Mouse (Mus musculus): ENCODE measurements around the gene Coil. TPM values are rescaled to one million over a fixed set of nuclear protein-coding genes. Genes with fewer than 3 reads are reported as not detected.

Gene Coil
- 14.4 and 14.5 TPM in 2 replicates for polyA plus RNA-seq (2015; fragmentation: Nextera tagmentation; extraction: Ambion mirVana)

DNA sequence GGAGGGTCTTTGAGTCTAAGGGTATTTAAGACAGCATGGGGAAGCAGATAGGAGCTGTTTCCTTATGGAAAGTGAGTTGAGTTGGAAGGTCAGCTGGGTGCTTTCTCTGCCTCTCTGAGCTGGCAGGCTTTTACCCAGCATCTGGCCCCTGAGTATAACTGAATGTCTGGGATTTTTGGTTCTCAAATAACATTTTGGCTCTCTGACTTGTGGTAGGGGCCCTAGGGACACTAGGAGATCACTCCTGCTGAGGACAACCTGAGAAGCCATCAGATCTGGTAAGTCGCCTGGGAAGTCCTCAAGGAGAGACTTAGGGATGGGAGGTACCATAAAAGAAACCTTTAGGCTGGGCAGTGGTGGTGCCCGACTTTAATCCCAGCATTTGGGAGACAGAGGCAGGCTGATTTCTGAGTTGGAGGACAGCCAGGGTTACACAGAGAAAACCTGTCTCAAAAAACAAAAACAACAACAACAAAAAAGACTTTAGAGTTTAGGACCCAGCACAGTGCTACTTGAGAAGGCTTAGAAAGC, at the start of gene Coil:
Coil (plus strand) TSS at position 51 of the 531 bp plus-strand sequence.
- peak; percentile 11 for DNase-seq (ENCODE audit: low spot score)

DNA sequence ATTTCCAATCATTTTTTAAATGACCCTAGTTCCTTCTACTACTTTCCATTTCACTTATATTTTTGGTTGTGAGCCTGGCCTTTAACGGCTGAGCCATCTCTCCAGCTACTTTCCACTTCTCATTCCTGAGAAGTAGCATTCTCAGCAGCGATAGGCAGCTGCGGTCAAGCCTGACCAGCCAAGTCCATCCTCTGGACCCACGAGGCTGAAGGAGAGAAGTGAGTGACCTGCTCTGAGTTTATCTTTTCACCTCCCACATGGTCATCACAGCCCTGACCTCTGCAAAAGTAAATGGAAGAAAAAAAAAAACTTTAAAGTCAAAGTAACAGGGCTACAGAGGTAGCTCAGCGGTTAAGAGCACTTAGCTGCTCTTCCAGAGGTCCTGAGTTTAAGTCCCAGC, 43.5 kb upstream of the Coil start:
- no peak for DNase-seq (ENCODE audit: low spot score)

DNA sequence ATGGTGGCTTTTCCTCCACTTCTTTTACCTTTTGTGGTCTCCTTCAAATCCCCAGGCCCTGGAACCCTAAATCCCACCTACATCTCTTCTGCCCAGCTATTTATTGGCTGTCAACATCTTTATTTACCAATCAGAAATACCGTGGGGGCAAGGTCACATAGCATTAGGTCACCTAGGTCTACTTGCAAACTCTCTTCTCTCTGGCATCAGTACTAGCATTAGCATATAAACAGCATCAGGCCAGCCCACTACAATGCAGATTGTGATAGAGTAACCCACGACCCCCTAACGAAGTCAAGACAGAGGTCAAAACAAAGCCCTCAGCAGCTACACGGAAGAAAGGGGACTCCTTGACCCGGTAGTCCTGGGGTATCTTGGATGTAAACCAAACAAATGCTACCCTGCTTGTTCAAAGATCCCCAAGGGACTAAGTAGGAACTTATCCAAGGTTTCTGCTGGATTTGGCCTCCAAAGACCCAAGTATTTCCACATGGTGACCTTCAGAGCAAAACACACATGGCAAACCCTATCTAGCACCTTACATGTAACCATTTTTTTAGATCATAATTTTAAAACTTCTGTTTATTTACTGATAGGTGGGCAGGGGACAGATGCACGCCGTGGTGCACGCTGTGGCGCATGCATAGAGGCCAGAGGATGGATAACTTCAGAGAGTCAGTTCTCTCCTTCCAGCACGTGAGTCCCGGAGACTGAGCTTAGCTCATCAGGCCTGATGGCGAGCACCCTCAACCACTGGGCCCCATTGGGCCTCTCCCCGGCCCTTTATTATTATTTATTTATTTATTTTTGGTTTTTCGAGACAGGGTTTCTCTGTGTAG, 38.1 kb upstream of the Coil start:
- no peak for DNase-seq (ENCODE audit: low spot score)

DNA sequence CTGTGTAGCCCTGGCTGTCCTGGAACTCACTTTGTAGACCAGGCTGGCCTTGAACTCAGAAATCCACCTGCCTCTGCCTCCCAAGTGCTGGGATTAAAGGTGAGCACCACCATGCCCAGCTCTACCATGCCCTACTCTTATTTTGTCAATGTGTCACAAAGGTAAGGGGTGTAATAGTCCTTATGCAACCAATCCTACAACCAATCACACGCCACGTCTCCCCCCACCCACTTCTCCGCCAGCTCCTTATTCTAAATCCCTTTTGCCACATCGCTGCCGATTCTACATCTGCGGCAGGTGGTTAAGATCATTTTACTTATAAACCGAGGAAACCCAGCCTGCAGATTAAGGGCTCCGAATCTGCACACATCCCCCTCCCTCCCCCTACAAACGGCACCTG, 37.0 kb upstream of the Coil start:
- DNase-seq (ENCODE audit: low spot score), result no peak

DNA sequence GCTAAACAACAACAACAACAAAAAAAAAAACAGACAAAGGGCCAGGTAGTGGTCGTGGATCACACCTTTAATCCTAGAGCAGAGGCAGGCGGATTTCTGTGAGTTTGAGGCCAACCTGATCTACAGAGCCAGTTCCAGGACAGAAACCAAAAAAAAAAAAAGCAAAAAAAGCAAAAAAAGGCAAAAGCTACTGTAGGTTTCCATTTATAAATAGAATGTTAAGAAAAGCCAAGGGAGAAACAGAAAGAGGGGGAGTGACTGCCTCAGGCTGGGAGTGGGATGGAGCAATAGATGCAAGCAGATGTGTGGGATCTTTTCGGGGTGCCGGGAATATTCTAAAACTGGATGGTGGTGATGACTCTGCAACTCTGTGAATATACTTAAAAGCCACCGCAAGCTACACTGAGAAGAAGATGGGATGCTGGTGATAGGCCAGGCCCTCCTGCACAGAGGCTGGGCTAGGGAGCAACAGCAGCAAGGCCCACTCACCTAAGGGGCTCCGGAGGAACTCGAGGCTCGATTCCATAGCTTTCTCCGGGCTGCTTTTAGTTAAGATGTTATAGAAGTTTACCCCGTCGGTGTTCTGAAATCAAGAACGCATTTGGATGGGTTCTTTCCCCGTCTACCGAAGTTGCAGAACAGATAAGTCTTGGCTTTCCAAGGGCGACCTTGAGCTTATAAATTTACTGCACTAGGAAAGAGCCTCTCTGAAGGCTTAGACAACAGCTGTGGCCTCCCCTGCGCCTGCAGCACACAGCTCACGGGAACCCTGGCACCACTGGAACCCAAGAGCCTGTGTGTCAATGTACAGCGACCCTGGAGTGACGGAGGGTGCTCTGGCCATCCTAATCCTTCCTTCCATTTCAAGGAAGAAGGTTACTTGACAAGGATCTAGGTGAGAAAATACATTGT, 35.7 kb upstream of the Coil start:
- no peak for DNase-seq (ENCODE audit: low spot score)

DNA sequence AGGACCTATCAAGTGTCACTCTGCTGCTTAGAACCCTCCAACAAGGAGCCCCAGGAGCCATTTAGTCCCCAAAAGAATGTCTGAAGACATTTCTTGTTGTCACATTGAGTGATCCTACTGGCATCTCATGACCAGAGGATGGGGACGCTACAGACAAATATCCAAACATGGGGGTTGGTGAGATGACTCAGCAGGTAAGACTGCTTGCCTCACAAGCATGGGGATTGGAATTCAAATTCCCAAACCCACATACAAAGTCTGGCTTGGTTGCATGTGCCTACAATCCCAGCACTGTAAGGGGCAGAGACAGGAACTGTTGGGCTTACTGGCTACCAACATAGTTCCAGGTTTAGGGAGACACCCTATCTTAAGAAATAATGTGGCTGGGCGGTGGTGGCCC, 32.2 kb upstream of the Coil start:
- DNase-seq (ENCODE audit: low spot score), result no peak

DNA sequence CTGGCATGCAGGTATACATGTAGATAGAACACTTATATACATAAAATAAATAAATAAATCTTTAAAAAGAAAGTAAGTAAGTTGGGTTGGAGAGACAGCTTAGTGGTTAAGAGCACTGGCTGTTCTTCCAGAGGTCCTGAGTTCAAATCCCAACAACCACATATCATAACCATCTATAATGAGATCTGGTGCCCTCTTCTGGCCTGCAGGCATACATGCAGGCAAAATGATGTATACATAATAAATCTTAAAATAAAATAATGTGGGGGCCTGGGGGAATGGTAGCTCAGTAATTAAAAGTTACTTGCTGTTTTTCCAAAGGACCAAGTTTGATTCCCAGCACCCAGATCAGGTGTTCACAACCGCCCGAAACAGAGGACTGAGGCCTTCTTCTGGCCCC, 31.3 kb upstream of the Coil start:
- no peak for DNase-seq (ENCODE audit: low spot score)

DNA sequence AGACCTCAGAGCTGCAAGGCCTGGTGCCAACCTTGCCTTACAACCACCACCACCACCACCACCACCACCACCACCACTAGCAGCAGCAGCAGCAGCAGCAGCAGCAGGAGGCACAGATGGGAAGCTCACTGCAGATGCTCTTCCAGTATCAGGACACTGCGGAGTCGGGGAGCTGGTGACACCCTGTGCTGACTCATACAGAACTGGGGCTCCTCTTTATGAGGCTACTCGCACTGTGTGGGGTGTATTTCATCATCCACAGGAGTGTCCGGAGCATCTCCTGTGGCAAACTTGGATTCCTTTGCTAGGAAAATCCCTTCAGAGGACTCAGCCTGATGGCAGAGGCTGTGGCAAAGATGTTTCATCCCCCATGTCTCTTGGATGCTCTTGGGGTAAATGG, 30.4 kb upstream of the Coil start:
- no peak for DNase-seq (ENCODE audit: low spot score)

DNA sequence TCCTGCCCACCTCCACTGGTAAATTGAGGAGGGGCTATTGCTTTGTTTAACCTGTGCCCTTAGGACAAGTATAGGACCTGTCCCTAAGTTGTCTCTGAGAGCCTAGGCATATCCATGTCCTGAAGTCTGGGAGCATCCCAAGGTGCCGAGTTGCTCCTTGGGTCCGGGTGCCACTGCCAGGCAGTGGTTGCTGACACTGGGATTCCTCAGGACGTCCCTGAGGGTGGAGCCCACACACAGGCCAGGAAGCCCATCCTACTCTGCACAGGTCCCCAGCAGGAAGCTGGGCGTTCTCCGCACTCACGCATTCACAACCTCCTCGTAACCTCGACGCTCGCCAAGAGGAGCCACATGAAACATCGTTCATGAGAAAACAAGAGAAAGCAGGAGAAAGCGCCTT, 28.6 kb upstream of the Coil start:
- no peak for DNase-seq (ENCODE audit: low spot score)

DNA sequence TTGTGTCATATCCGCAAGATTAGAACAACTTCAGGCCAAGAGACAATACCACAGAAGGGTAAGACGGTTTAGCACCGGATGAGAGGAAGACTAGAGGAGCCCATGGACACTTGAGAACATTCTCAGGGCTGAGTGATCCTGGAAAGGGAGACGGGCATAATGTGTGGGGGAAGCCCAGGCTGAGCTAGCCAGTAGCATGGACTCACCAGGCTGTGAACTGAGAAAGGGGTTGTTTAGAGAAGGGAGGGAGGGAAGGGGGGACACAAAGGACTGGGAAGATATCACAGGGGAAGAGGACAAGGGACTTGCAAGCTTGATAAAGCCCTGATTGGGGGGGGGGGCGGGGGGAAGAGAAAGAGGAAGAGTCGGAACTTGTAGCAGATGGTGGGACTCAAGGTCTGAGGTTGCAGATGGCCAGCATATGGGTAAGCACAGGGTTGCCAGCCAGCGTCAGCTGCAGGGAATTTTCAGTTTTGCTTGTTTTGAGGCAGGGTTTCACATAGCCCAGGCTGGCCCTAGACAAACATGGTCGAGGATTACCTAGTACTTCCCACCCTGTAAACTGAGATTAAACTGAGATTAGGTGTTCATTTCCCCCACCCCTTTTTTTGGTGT, 24.0 kb upstream of the Coil start:
- no peak for DNase-seq (ENCODE audit: low spot score)

DNA sequence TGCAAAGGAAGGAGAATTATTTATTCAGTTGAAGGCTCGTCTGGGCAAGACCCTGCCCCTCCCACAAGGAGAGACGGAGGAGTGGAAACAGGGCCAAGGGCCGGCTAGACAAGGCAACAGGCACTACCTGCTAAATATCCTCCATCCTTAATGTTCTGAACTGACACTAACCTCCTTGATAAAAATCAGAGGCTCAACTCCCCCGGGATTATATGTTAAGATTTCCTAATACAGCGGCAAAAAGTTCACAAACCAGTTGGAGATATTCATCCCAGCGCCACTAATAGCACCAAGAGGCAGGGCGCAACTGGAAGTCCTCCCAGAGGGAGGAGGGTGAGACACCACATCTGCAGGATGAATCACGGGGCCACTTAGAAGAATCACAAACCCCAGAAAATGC, 21.2 kb upstream of the Coil start:
- no peak for DNase-seq (ENCODE audit: low spot score)

DNA sequence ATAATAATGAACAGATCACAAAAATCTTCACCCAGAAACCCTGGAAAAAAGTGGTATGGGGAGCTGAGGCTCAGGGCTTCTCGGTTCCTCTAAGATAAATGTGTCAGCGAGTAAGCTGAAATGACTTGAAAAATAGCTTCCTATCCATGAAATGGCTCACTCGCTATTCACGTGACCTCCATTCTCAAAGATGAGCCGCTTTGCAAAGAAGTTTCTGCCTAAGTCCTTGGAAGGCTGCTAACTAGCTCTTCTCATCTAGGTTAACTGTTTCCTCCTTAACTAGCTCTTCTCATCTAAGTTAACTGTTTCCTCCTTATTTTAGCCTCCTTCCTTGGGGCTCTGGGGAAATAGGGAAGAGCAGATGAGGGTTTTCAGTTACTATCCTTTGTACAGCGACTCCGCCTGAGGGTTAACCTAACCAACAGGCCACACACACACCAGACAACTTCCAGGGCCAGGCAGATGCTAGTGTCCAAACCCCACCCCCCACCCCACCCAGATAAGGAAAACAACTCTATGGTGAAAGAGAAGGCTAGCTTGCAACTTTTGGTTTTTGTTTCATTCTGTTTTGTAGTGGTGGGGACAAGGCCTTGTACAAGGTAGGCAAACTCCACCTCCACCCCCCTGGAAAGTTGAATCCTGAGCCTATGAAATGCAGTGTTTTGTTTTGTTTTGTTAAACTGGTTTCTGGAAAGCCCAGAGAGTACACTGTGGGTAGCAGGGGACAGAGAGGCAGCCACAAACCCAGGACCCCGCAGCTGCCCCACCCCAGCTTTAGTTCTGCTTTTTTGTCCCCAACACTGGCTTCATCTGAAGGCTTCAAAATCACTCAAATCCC, 20.0 kb upstream of the Coil start:
- no peak for DNase-seq (ENCODE audit: low spot score)

DNA sequence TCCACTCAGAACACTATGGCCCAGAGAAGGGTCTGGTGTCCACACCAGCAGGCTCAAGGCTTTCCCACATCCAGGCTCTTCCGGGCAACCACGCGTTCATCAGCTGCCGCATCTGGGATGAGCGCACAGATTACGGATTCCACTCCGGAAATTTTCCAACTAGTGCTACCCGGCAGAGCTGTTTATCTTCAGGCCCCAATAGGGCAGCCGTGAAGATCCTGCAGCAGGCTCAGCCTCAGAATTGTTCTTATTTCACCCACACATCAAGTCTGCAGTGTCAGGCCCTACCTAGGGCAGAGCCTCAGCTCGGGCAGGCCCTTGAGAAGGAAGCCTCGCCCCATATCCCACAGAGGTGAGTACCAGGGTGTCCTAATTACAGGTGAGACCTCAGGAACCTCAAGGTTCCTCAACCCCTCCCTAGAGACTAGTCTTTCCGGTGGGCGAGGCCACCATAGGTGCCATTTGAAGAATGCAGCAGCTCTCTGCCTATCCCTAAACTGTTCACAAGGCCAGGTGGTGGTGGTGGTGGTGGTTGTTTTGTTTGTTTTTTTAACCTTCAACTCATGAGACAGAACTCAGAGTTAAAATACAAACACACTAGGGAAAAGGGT, 19.3 kb upstream of the Coil start:
- peak; percentile 6 for DNase-seq (ENCODE audit: low spot score)

DNA sequence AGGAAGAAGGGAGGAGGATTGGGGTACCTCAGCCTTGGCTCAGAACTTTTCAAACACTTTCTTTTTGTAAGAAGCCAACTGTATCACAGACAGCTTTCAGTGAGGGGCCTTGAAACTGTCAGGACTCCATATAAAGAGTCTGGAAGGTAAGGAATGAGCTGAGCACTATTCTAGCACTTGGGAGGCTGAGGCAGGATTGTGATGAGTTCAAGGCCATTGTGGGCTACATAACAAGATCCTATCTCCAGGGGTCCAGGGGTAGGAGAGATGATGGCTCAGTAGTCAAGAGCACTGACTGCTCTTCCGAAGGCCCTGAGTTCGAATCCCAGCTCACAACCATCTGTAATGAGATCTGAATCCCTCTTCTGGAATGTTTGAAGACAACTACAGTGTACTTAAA, 18.5 kb upstream of the Coil start:
- DNase-seq (ENCODE audit: low spot score), result no peak

DNA sequence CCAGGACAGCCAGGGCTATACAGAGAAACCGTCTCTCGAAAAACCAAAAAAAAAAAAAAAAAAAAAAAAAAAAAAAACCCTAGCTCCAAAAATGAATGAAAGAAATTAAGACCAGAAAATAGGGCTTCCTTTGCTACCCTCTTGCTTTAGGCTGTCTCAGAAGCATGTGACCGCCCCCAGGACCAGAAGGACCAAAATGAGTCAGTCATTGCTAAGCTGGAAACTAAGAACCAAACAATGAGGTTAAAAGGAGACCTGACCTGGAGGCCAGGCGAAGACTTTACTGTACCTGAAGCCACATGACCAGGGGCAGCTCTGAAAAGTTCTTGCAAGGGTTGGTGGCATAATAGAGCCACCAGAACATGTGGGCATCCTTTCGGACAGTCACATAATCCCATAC, 17.9 kb upstream of the Coil start:
- DNase-seq (ENCODE audit: low spot score), result no peak

DNA sequence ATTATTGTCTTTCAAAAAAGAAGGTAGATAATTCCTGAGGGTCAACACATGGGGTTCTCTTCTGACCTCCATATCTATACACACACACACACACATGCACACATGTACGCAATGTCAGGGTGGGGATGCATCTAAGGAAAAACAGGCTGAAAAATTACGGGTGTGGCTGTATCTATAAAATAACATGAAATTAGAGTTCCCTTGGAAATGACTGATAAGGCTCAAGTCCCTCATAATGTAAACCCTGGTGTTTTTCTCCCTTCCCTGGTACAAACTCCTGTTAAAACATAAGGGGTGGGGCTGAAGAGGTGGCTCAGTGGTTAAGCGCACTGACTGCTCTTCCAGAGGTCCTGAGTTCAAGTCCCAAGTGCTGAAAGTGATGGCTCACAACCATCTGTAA, 16.5 kb upstream of the Coil start:
- no peak for DNase-seq (ENCODE audit: low spot score)

DNA sequence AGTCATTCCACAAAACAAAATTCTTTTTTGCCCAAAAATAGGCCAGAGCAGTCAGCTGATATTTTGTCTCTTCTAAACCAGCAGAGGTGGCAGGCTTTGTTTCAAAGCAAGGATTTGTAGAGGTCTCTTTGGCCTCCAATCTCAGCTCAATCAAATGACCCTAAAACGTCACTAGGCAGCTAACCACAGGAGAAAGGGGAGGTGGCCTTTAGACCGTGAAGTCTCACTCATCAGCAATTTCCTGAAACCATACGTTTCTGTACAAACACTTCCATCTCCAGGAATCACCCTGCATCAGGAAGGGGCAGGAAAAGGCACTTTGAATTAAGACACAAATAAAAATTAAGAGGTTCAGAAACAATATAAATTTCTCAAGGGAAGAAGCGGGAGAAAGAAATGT, 15.2 kb upstream of the Coil start:
- DNase-seq (ENCODE audit: low spot score), result no peak

DNA sequence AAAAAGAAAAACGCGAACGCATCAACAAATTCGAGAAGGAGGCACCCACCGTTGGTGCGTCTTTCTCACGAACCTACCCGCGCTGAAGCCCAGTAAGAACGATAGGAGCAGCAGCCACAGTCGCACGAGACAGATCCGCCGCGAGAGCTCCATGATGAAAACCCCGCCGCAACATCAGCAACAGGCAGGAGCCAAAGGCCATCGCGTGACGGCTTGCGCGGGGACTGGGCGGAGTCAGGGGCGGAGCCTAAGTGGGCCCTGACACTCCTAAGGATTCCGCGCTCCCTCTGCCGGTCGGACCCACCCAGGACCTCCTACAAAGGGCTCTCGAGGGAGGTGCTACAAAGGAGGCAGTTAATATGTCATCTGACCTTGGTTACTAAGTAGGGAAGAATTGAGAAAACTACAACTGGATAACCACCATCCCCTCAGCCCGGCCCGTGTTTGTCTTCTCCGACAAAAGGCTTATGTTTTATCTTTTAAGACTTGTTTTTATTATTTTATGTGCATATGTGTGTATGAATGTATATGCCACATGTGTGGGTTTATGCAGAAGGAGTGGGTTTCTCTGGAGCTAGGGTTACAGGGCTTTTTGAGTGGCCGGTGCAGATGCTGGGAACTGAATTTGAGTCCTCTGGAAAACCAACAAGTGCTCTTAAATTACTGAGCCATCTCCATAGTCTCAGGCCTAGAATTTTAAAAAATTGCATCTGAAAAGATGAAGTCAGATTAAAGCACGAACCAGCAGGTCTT, 14.7 kb upstream of the Coil start, which contains the start of gene Scpep1:
Scpep1 (minus strand) TSS at position 249 of the 753 bp plus-strand sequence.
- DNase-seq (ENCODE audit: low spot score), result peak; percentile 94

DNA sequence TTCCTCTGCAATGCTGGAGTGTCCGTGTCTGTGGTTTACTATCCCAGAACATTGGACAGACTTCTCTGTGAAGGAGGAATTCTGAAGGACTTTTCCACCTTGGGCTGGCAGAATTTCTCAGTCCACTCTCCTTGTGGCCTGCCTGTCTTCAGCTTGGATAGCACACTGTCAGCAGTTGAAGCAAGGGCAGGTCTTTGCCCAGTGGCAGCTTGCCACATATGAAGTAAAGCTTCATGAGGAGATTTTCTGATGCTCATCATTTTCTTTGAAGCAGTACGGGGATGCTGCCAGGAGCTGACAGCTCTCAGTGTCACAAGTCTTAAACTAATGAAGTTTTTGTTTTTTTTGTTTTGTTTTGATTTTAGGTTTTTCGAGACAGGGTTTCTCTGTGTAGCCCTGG, 11.2 kb upstream of the Coil start:
- DNase-seq (ENCODE audit: low spot score), result no peak
